Mouse (Mus musculus) embryonic stem cell, embryonic (primary cell): ENCODE results near the gene Tpk1.
"Not testable (repeated sequence)": the region's sequence is repeated elsewhere in the genome, so short reads cannot be mapped to it uniquely, and the experiment has no call there.

Experiments used
- CTCF ChIA-PET, 4 experiments: fragments of 300-600 bp in 2 of 4; fragments of 350-600 bp in 2 of 4; sonication (Branson Sonifier 250); formaldehyde crosslinking; loops; one replicate each; lab custom pipeline; 2022; ENCODE audit warnings: inconsistent platforms in 2 of 4; lab: Charles Lee
- POLR2A ChIA-PET, 4 experiments: fragments of 300-600 bp in 2 of 4; fragments of 350-600 bp in 2 of 4; sonication (Branson Sonifier 250); formaldehyde crosslinking; loops; one replicate each; lab custom pipeline; 2022; ENCODE audit warnings: antibody characterized with exemption in 4 of 4, inconsistent platforms in 1 of 4; lab: Charles Lee

The Tpk1 gene

GRCm38 (mm10) chr6:43649516-43649915, 16.6 kb downstream of the Tpk1 start:
- POLR2A ChIA-PET: no interaction called here
- CTCF ChIA-PET: no interaction called here

DNA sequence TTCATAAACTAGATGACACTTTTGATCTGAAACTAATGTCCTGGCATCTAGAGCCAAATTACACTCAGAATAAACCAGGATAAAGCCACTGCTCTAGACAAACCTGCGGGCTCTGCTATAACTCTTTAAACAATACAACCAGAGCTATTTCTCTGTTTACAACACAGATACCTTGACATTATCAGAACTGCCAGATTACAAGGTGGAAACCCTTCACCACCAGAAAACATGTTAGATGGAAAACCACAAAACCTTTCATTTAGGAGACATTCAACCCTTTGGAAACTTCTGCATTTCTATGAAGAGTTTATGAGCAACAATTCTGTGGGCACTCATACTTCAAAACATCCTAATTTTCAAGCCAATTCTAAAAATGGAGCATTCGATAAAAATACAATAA, 20.4 kb downstream of the Tpk1 start:
- ChIA-PET CTCF (no interaction called here), POLR2A (interaction anchor here in 1 of 4 experiments (1.4 kb wide), 1 partner anchor 10 kb away, joined by 5 read pairs; no protein-coding TSS in a partner anchor)

GRCm38 (mm10) chr6:43645105-43645504, 21.0 kb downstream of the Tpk1 start:
- ChIA-PET CTCF (no interaction called here), POLR2A (no interaction called here)

GRCm38 (mm10) chr6:43643718-43644117, 22.4 kb downstream of the Tpk1 start:
- POLR2A ChIA-PET: no interaction called here
- CTCF ChIA-PET: no interaction called here

DNA sequence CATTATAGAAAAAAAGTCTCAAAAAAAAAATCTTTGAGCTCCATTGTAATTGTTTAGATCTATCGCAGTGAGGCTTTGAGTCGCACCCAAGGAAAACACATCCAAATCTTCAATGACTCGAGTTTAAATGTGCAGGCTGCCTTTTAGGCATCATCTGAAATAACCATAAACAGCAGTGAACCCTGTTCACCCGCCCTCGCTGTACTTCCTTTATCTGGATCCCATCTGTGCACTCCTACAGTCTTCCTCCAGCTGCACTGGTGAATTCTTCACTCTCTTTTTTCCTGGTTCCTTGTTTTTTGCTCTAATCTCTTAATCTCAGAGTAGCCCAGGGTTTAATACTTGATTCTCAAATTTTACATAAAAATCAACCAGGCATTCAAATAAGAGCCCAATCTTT, 23.7 kb downstream of the Tpk1 start:
- POLR2A ChIA-PET: interaction anchor here in 1 of 4 experiments (1.8 kb wide), 1 partner anchor 8 kb away, joined by 6 read pairs; no protein-coding TSS in a partner anchor

DNA sequence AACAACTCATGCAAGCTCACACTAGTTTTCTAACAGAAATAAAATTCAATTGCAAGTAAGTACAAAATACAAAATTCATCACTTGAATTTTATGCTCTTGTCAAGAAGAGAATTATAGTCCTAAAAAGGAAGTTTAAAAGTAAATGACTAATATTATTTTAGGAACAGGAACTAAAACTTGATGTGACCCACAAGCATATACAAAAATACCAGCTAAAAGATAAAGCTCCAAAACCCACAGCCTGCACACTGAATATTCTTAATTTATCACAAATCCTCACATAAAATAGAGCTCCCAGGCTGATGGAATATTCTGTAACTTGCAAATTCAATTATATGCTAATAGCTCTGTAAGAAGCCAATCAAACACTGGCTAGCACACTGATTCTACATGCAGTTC, 25.5 kb downstream of the Tpk1 start:
- POLR2A ChIA-PET: no interaction called here

More for the DNA sequence above, 23.7 kb downstream of the Tpk1 start:
- CTCF ChIA-PET: no interaction called here

DNA sequence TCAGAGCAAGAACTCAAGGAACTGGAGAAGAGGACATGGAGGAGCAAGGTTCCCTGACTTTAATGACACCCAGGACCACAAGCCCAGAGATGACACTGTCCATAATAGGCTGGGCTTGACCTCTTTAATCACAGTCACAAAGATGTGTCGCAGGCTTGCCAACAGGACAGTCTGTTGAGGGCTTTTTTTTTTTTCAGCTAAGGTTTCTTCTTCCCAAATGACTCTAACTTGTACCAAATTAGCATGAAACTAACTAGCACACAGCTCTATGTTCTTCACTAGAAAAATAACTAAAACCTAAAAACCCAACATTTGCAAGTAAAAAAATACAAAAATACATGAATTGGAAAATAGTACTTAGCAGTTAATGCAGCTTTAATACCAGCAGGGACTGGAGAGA, 27.2 kb downstream of the Tpk1 start:
- ChIA-PET POLR2A (no interaction called here), CTCF (no interaction called here)

More for the DNA sequence above, 25.5 kb downstream of the Tpk1 start:
- CTCF ChIA-PET: no interaction called here

- ChIA-PET POLR2A (no interaction called here), CTCF (no interaction called here)
Measured at GRCm38 (mm10) chr6:43638119-43638518, 28.0 kb downstream of the Tpk1 start.

GRCm38 (mm10) chr6:43636980-43637638, 29.0 kb downstream of the Tpk1 start:
- ChIA-PET CTCF (no interaction called here), POLR2A (no interaction called here)

- ChIA-PET POLR2A (no interaction called here), CTCF (no interaction called here)
Measured at GRCm38 (mm10) chr6:43633308-43633963, 32.6 kb downstream of the Tpk1 start.

DNA sequence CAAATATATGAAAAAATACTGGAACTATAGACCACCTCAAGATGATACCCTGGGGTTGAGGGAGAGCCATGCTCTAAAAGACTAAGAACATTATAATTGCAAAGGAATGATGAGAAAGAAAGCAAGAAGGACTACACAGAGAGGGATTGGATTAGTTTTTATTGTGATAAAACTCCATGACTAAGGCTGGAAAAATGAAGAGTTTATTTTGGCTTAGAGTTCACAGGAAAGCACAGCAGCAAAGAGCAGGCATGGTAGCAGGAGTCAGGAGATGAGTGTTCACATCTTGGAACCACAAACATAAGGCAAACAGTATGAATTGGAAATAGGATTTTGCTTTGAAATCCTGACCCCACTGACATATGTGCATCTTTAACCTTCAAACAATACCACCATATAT, 33.2 kb downstream of the Tpk1 start:
- ChIA-PET POLR2A (no interaction called here), CTCF (no interaction called here)

GRCm38 (mm10) chr6:43623448-43623847, 42.6 kb downstream of the Tpk1 start:
- POLR2A ChIA-PET: interaction anchor here in 1 of 4 experiments (1.0 to 1.4 kb wide), 2 partner anchors 9 to 11 kb away, joined by 3 to 5 read pairs; no protein-coding TSS in a partner anchor

DNA sequence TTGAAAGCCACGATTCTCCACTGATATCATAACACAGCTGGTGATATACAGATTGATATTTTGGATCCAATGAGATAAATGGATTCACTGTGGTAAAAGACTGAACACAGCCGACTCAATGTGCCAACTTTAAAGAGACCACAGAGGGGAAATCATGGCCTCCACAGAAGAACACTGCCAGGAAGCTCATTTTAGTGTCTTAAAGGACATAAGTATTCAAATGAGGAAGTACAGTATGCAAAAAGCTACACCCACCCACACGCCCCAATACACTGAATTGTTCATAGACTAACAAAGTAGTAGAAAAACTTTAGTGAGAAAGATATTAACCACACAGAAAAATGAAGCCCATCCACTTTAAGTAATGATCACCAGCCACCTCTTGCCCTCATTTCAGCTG, 46.8 kb downstream of the Tpk1 start:
- ChIA-PET CTCF (no interaction called here), POLR2A (interaction anchor here in 1 of 4 experiments (0.9 kb wide), 1 partner anchor 11 kb away, joined by 5 read pairs; no protein-coding TSS in a partner anchor)

More at GRCm38 (mm10) chr6:43623448-43623847, 42.6 kb downstream of the Tpk1 start:
- CTCF ChIA-PET: not testable (repeated sequence)

- CTCF ChIA-PET: no interaction called here
- POLR2A ChIA-PET: interaction anchor here in 1 of 4 experiments (1.6 kb wide), 1 partner anchor 11 kb away, joined by 3 read pairs; no protein-coding TSS in a partner anchor
Measured at GRCm38 (mm10) chr6:43611770-43612169, 54.3 kb downstream of the Tpk1 start.

GRCm38 (mm10) chr6:43590841-43591541, 75.1 kb downstream of the Tpk1 start:
- ChIA-PET CTCF (no interaction called here), POLR2A (no interaction called here)

GRCm38 (mm10) chr6:43585274-43585673, 80.8 kb downstream of the Tpk1 start:
- CTCF ChIA-PET: no interaction called here
- POLR2A ChIA-PET: no interaction called here

GRCm38 (mm10) chr6:43581809-43582208, 84.3 kb downstream of the Tpk1 start:
- ChIA-PET CTCF (no interaction called here), POLR2A (interaction anchor here in 1 of 4 experiments (1.1 to 1.3 kb wide), 2 partner anchors 27 to 36 kb away, joined by 3 to 4 read pairs; no protein-coding TSS in a partner anchor)

- CTCF ChIA-PET: no interaction called here
- POLR2A ChIA-PET: interaction anchor here in 1 of 4 experiments (1.2 kb wide), 1 partner anchor 9 kb away, joined by 5 read pairs; no protein-coding TSS in a partner anchor
Measured at GRCm38 (mm10) chr6:43567885-43568284, 98.2 kb downstream of the Tpk1 start.

DNA sequence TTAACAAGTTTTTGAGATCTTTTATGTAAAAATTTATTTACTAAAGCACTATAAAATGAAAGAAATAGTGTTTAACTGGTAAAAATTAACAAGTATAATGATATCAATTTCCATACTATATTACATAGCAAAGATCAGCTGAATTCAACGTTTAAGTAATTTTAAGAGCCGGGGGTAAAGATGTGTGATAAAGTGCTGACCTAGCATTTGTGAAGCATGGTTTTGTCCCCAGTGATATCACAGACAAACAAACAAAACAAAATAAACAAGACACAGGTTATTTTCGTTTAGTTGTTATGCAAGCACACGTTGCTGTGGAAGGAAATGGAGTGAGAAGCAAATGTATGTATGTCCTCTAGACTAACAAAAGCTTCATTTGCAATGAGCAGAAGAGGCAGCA, 103.6 kb downstream of the Tpk1 start:
- ChIA-PET POLR2A (no interaction called here), CTCF (no interaction called here)

DNA sequence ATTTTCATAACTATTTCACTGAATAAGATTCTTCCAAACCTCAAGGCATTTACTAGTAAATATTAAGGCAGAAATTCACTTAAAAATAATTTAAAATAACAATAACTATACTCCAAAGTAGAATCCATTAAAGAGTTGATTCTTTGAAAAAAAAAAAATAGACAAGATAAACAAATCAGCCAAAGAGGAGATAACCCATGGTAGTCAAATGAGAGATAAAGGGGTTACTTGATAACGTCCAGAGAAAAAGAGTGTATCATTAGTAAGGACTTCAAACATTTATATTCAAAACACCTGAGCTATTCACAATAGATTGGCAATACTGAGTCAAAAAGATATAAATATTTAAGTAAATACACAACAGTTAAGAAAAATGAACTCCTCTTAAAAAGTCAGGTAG, 114.7 kb downstream of the Tpk1 start:
- POLR2A ChIA-PET: no interaction called here
- CTCF ChIA-PET: no interaction called here
